Mouse (Mus musculus) 3134 (cell line): ENCODE results near the gene Nudt19.
A peak's percentile ranks its signal among the peaks of the same experiment; 100 is the strongest.
"Not testable (repeated sequence)": the region's sequence is repeated elsewhere in the genome, so short reads cannot be mapped to it uniquely, and the experiment has no call there.

Experiments used
- DNase-seq: peaks from one replicate; pipeline ENCODE4 v3.0.0-alpha.2; 2011; ENCODE audit warnings: low spot score; ENCODE audit not compliant: insufficient read length; ENCODE audit errors: extremely low read depth

Nudt19 gene

GRCm38 (mm10) chr7:35569724-35570123, 13.6 kb upstream of the Nudt19 start:
- DNase-seq, result not testable (repeated sequence)

GRCm38 (mm10) chr7:35565965-35566364, 9.9 kb upstream of the Nudt19 start:
- DNase-seq, result not testable (repeated sequence)

GRCm38 (mm10) chr7:35564872-35565271, 8.8 kb upstream of the Nudt19 start:
- DNase-seq, result not testable (repeated sequence)

GRCm38 (mm10) chr7:35564067-35564865, 8.2 kb upstream of the Nudt19 start:
- no peak for DNase-seq

- no peak for DNase-seq
Measured at GRCm38 (mm10) chr7:35563071-35563470, 7.0 kb upstream of the Nudt19 start.

- no peak for DNase-seq
Measured at GRCm38 (mm10) chr7:35559838-35560237, 3.7 kb upstream of the Nudt19 start.

- DNase-seq, result no peak
Measured at GRCm38 (mm10) chr7:35558681-35559080, 2.6 kb upstream of the Nudt19 start.

GRCm38 (mm10) chr7:35557577-35557976, 1.5 kb upstream of the Nudt19 start:
- DNase-seq, result no peak

- no peak for DNase-seq
Measured at GRCm38 (mm10) chr7:35556905-35557304, 801 bp upstream of the Nudt19 start.

GRCm38 (mm10) chr7:35555224-35556204, 590 bp downstream of the Nudt19 start:
- DNase-seq, result peak; percentile 94

- peak; percentile 59 for DNase-seq
Measured at GRCm38 (mm10) chr7:35554605-35555175, 1.4 kb downstream of the Nudt19 start.

- DNase-seq, result no peak
Measured at GRCm38 (mm10) chr7:35553751-35554604, 2.1 kb downstream of the Nudt19 start.

GRCm38 (mm10) chr7:35545881-35546280, 10.2 kb downstream of the Nudt19 start:
- DNase-seq, result peak; percentile 15

GRCm38 (mm10) chr7:35537562-35537961, 18.5 kb downstream of the Nudt19 start, which contains the start of gene Tdrd12:
Gene Tdrd12, minus strand, starts transcription at chr7:35537745.
- peak; percentile 9 for DNase-seq

- DNase-seq, result no peak
Measured at GRCm38 (mm10) chr7:35535750-35536512, 20.2 kb downstream of the Nudt19 start.

- DNase-seq, result not testable (repeated sequence)
Measured at GRCm38 (mm10) chr7:35530544-35530943, 25.6 kb downstream of the Nudt19 start.

GRCm38 (mm10) chr7:35530026-35530425, 26.1 kb downstream of the Nudt19 start:
- DNase-seq, result no peak

- DNase-seq, result no peak
Measured at GRCm38 (mm10) chr7:35526795-35527194, 29.3 kb downstream of the Nudt19 start.

- no peak for DNase-seq
Measured at GRCm38 (mm10) chr7:35501995-35502394, 54.1 kb downstream of the Nudt19 start.
